Mouse (Mus musculus): ENCODE results near the gene Rexo1.

DNA sequence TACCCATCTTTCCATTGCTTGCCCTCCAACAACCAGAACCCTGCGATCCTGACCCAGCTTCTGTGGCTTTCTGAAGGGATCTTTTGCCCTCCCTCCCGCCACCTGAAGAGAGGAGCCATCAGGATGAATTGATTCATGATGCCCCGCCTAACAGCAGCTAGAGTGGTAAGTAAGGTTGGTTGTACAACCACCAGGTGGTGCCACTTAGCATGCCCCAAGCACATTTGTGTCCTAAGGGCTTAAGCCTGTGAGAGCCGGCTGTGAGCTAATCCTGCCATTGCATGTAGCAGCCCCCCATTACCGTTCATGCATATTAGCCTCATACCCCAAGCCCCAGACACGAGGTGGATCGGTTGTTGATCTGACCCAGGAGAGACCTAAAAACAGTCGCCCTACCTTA lies 17.6 kb upstream of the Rexo1 start:
- no peak for TF ChIP-seq POLR2A (IDR thresholded peaks at IDR 0.05; ENCODE audit: borderline replicate concordance, extremely low read depth, low read depth, low read length)
- peak; percentile 55 for TF ChIP-seq CTCF (IDR thresholded peaks at IDR 0.05; ENCODE audit: insufficient read depth, low read length)

All from lung, adult 2 months (tissue).